Mouse (Mus musculus): Measurements from ENCODE around the gene Dnmt3b.
"Not testable (repeated sequence)": the region's sequence is repeated elsewhere in the genome, so short reads cannot be mapped to it uniquely, and the experiment has no call there.

Dnmt3b gene

GRCm38 (mm10) chr2:153638977-153639680 lies 10.1 kb upstream of the Dnmt3b start:
- no peak for DNase-seq

GRCm38 (mm10) chr2:153642496-153642895 lies 6.8 kb upstream of the Dnmt3b start:
- DNase-seq: no peak

- DNase-seq: no peak
Measured at GRCm38 (mm10) chr2:153642999-153643398, 6.3 kb upstream of the Dnmt3b start.

GRCm38 (mm10) chr2:153648773-153649297 lies 415 bp upstream of the Dnmt3b start:
- DNase-seq: no peak

GRCm38 (mm10) chr2:153650014-153650687 lies 901 bp downstream of the Dnmt3b start:
- peak; percentile 44 to 56 for DNase-seq

- no peak for DNase-seq
Measured at GRCm38 (mm10) chr2:153651681-153652080, 2.4 kb downstream of the Dnmt3b start.

GRCm38 (mm10) chr2:153657659-153658058 lies 8.4 kb downstream of the Dnmt3b start:
- DNase-seq: not testable (repeated sequence)

GRCm38 (mm10) chr2:153660616-153661015 lies 11.4 kb downstream of the Dnmt3b start:
- DNase-seq: no peak

- DNase-seq: no peak
Measured at GRCm38 (mm10) chr2:153665401-153665800, 16.2 kb downstream of the Dnmt3b start.

GRCm38 (mm10) chr2:153668754-153669376 lies 19.6 kb downstream of the Dnmt3b start:
- DNase-seq: no peak

GRCm38 (mm10) chr2:153670111-153670510 lies 20.9 kb downstream of the Dnmt3b start:
- no peak for DNase-seq

GRCm38 (mm10) chr2:153672619-153673018 lies 23.4 kb downstream of the Dnmt3b start:
- no peak for DNase-seq

- DNase-seq: not testable (repeated sequence)
Measured at GRCm38 (mm10) chr2:153675364-153675763, 26.1 kb downstream of the Dnmt3b start.

GRCm38 (mm10) chr2:153676944-153677343 lies 27.7 kb downstream of the Dnmt3b start:
- no peak for DNase-seq

- DNase-seq: no peak
Measured at GRCm38 (mm10) chr2:153677550-153677949, 28.3 kb downstream of the Dnmt3b start.

- DNase-seq: no peak
Measured at GRCm38 (mm10) chr2:153679959-153680358, 30.7 kb downstream of the Dnmt3b start.

- DNase-seq: not testable (repeated sequence)
Measured at GRCm38 (mm10) chr2:153693413-153693812, 44.2 kb downstream of the Dnmt3b start.

GRCm38 (mm10) chr2:153694462-153695085 lies 45.3 kb downstream of the Dnmt3b start:
- DNase-seq: peak; percentile 39 to 60

GRCm38 (mm10) chr2:153696352-153696751 lies 47.1 kb downstream of the Dnmt3b start, which contains the start of gene Dnmt3c:
Gene Dnmt3c (plus strand): TSS chr2:153696652.
- no peak for DNase-seq

GRCm38 (mm10) chr2:153703389-153703788 lies 54.1 kb downstream of the Dnmt3b start:
- DNase-seq: no peak

GRCm38 (mm10) chr2:153710701-153711330 lies 61.6 kb downstream of the Dnmt3b start:
- DNase-seq: peak in 1 of 2 experiments; percentile 46

- peak in 1 of 2 experiments; percentile 37 for DNase-seq
Measured at GRCm38 (mm10) chr2:153712646-153713091, 63.4 kb downstream of the Dnmt3b start.

All from lung, postnatal 4 days (tissue).